Mouse (Mus musculus) lung, adult 18-20 months (tissue): ENCODE data around the gene Dhx29.
A peak's percentile ranks its signal among the peaks of the same experiment; 100 is the strongest.

Source experiments
- DNase-seq, 2 experiments: peaks; one replicate each; pipeline ENCODE4 v3.0.0; 2022; ENCODE audit warnings: mixed read lengths in 2 of 2

Dhx29 gene

DNA sequence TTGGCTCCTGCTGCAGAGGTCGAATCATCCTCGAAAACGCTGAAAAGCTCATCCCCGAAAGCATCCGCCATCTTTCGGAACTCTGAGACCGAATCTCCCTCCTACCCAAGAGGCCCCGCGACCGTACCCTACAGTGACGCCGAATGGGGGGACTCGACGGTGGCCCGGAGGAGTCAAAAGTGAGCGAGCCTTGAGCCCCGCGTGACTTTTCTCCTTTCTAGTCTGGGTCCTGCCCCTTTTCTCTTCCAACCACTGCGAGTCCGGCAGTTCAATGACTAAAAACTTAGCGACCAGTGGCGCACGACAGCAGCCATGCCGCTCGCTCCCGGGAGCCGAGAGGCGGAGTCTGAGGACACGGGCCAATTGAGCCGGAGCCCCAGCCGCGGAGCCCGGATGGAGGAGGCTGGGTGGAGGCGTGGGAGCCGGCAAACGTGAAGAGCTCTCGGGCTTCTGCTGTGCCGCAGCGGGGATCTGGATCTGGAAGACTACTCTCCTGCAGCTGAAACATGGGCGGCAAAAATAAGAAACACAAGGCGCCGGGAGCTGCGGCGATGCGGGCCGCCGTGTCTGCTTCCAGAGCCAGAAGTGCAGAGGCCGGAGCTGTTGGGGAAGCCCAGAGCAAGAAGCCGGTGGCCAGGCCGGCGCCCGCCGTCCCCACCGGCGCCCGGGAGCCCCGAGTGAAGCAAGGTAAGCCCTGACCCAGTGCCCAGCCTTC lies at the start of gene Dhx29, which contains the start of gene Mtrex:
TSS of gene Dhx29 (plus strand) at position 168 of the 715 bp plus-strand sequence.
TSS of gene Mtrex (minus strand) at position 112 of the 715 bp plus-strand sequence.
- DNase-seq = peak; percentile 99

GRCm38 (mm10) chr13:112887234-112887633 lies 40.0 kb upstream of the Dhx29 start:
- DNase-seq = no peak

- no peak for DNase-seq
Observed at GRCm38 (mm10) chr13:112902176-112902575, 25.1 kb upstream of the Dhx29 start.

- peak; percentile 9 to 32 for DNase-seq
Observed at GRCm38 (mm10) chr13:112909663-112910062, 17.6 kb upstream of the Dhx29 start.

- DNase-seq = no peak
Observed at GRCm38 (mm10) chr13:112910434-112910833, 16.8 kb upstream of the Dhx29 start.

DNA sequence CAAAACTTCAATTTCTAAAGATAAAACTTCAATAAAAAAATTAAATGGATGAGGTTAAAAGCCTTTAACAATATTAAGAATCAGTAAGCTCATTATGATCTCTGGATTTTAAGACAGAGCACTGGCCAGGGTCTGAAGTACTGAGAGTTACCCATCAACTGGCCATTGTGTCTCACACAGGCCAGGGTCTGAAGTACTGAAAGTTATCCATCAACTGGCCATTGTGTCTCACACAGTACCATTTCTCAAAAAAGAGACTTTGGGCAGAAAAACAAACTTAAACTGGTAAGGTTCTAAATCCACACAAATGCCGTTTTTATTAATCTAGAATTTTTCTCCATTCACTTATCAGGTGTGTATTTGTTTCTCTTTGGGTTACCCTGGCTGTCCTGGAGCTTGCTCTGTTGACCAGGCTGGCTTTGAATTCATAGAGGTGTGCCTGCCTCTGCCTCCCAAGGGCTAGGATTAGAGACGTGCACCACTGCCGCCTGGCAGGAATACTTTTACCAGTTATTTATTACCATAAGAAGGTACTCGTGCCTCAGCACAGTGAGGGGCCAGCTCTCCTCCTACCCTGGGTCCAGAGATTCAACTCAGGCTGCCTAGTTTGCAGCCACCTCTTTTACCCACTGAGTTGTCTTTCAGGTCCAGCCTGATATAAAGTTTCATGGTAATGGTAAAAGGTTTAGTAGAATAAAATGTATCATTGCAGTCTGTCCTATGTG lies 8.0 kb upstream of the Dhx29 start:
- no peak for DNase-seq

DNA sequence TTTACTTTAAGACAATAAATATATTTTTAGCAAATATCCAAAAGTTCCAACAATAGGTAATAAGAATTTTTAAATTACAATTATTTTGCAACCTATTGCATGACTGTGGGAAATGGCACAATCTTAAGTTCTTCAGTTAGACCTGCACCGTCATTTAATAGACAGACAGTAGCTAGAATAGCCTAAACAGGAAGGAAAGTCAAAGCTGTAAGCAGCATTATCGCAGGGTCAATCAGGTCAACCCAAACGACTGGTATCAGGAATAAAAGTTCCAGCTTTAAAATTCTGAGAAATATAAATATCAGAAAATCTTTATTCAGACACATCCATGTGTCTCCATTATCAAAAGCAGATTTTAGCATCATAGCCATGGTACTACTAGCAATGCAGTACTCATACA lies 6.3 kb upstream of the Dhx29 start:
- DNase-seq = no peak

DNA sequence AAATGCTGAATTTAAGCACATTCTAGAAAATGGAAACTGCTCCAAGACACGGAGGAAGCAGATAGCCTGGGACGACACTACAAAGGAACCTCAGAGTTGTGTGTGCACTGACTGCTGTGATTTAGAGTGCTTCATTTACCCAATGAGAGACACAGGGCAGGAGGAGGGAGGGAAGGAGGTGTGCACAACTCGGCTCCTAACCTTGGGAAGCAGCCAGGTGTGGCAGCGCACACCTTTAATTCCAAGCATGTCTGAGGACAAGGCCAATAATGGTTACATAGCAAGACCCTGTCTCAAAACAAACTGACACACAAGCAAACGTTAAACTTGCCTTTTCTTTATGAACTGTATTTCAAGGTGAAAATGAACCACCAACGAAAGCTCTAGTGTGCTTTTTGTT lies 2.0 kb upstream of the Dhx29 start:
- no peak for DNase-seq

DNA sequence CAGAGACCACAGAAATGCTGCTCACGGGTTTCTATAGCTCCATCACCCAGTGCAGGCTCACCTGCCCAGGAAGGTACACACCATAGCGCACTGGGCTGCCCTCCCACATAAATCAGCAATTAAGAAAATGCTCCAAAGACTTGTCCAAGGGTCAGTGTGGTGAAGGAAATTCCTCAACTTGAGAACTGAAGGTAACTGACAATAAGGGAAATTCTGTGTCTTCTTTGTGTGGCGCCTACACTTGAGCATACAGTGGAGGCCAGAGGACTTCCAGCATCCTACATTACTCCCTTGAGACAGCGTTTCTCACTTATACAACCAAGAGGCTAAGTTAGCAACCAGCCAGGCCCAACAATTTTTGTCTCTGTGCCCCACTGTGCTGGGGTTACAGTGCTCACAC lies 1.3 kb upstream of the Dhx29 start:
- DNase-seq = no peak

DNA sequence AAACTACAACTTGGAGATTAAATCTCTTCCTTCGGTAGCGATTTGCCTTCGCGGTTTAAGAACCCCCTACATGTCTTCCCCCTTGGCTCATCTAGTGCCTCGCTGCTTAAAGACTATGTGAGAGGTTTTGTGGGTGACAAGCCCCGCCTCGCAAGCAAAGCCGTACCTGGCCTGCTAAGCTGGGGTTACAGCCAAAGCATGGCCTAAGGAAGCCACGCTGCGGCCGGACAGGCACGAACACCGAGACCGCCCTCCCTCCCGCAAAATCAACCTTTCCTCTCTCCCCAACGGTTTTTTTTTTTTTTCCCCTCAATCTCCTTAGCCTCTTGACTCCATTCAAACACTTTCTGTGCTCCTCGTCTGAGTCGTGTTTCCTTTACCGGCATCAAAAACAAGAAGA lies 458 bp upstream of the Dhx29 start:
- DNase-seq = peak in 1 of 2 experiments; percentile 21

- no peak for DNase-seq
Observed at GRCm38 (mm10) chr13:112928038-112928668, 899 bp downstream of the Dhx29 start.

- peak; percentile 17 to 39 for DNase-seq
Observed at GRCm38 (mm10) chr13:112938130-112938529, 10.9 kb downstream of the Dhx29 start.

- DNase-seq = no peak
Observed at GRCm38 (mm10) chr13:112941879-112942330, 14.7 kb downstream of the Dhx29 start.

- no peak for DNase-seq
Observed at GRCm38 (mm10) chr13:112945312-112945711, 18.1 kb downstream of the Dhx29 start.

- peak; percentile 22 for DNase-seq
Observed at GRCm38 (mm10) chr13:112945900-112946299, 18.6 kb downstream of the Dhx29 start.

DNA sequence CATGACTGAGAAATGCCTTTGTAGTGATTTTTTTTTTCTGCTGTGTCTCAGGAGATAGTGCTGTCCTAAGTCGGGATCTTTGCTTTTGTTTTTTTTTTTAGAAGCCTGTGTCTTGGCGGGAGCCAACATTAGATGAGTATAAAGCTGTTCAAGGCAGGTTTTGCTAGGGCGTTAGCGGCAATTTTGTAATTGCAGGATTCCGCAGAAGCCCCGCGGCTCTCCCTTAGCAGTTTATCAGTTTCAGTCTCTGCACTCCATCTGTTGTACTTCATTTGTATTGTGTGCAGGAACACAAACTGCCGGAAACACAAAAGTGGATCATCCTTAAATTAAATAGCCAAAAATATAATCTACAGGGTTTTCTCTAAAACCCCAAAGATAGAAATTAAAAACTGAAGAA lies 26.8 kb downstream of the Dhx29 start:
- DNase-seq = no peak

DNA sequence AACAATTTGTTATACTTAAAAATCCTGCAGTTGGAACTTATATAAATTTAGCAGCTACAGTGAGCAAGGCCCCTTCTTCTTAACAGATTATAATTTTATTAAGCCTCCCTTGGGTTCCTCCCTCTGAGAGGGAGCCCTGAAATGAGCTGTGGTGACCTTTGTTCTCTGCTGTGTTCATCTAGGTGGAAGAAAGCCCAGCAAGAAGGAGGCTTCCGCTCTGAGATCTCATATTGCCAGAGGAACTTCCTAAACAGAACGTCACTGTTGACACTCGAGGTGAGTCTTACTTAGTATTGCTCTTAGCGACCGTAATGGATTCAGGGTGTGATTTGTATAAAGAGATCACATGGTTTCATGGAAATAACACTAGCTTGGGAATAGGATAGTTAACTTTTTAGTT lies 35.8 kb downstream of the Dhx29 start:
- DNase-seq = no peak

- DNase-seq = no peak
Observed at GRCm38 (mm10) chr13:112964421-112964820, 37.2 kb downstream of the Dhx29 start.

DNA sequence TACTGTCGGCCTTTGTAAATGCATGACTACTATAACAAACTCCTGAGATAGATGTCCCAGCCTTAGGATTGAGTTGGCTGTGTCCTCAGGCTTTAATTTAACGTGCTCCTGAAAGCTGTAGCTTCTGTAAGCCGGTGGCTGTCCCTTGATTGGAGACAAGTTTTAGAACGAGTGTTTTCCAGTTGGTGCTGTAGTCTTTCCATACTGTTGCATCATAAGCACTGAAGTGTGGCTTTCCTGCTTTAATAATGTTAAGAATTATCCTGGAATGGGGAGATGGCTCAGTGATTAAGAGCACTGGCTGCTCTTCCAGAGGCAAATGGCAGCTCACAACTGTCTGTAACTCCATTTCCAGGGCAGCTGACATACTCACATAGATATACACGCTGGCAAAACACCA lies 40.0 kb downstream of the Dhx29 start:
- no peak for DNase-seq

GRCm38 (mm10) chr13:112976720-112977119 lies 49.5 kb downstream of the Dhx29 start:
- DNase-seq = no peak

- DNase-seq = no peak
Observed at GRCm38 (mm10) chr13:112985605-112986450, 58.6 kb downstream of the Dhx29 start.

GRCm38 (mm10) chr13:112986451-112986950 lies 59.2 kb downstream of the Dhx29 start:
- no peak for DNase-seq
